Mouse (Mus musculus): Measurements from ENCODE around the gene Zbtb8os.
"Not testable (repeated sequence)": the region's sequence is repeated elsewhere in the genome, so short reads cannot be mapped to it uniquely, and the experiment has no call there.

Gene Zbtb8os

DNA sequence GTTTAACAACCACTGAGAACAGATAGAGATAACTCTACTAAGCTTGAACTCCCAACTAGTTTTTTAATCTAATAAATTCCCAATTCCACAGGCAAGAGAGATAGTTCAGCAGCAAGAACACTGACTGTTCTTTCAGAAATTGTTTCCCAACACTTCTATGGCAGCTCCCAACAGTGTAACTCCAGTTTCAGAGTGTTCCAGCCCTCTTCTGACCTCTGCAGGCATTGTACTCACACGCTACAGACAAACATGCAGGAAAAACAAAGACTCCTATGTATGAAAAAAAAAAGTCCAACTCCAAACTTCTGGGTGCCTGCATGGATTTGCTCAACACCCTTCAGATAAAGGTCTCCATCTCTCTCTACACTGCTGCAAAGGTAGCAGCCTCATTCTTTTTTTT, 2.6 kb upstream of the Zbtb8os start:
- no peak for DNase-seq (ENCODE audit: low spot score in 2 of 2)

GRCm38 (mm10) chr4:129334677-129335215, 749 bp upstream of the Zbtb8os start:
- DNase-seq (ENCODE audit: low spot score in 2 of 2) = no peak

DNA sequence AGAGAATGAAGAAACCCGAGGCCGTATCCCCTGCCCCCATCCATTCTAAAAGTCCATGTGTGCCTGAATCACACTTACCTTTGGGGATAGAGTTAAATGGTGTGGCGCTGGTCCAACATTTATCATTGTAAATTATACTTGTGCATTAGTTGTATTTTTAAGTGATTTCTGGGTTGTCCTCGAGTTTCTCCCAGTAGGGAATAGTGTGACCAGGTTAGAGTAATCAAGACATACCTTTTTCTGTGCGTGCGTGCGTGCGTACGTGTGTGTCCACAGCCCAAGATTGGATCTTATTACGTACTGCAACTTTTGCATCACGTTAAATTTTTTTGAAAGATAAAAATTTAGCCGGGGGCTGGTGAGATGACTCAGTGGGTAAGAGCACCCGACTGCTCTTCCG, 796 bp downstream of the Zbtb8os start:
- DNase-seq (ENCODE audit: low spot score in 2 of 2) = no peak

- no peak for DNase-seq (ENCODE audit: low spot score in 2 of 2)
These were observed 4.2 kb downstream of the Zbtb8os start for GRCm38 (mm10) chr4:129339743-129340142.

GRCm38 (mm10) chr4:129341888-129342287, 6.4 kb downstream of the Zbtb8os start:
- DNase-seq (ENCODE audit: low spot score in 2 of 2) = no peak

- no peak for DNase-seq (ENCODE audit: low spot score in 2 of 2)
These were observed 7.2 kb downstream of the Zbtb8os start for GRCm38 (mm10) chr4:129342705-129343104.

DNA sequence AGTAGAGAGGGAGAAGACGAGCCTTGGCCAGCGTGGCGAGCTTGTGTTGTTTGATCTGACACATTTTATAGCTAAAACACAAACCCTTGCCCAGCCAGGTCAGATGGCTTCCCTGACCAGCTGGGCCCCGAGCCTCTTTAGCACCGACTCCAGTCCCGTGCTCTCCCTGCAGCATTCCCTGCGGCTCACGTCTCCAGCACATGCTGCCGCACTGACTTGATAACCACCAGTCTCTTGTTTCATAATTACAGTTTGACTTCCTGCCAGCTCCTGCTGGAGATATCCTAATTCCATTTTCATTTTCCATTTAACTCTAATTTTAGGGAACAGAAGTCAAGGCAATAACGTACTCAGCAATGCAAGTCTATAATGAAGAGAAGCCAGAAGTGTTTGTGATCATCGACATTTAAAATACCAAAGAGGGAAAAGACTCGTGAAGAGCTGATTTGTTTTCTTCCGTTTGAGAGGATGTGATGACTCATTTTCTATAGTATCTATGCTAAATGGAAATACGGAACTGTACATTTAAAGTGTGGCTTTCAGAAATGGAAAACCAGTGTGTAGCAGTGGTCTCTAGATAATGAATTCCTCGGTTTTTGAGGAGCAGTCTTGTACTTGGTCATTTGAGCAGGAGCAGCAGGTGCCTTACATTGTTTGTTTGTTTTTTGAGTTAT, 11.1 kb downstream of the Zbtb8os start:
- no peak for DNase-seq (ENCODE audit: low spot score in 2 of 2)

DNA sequence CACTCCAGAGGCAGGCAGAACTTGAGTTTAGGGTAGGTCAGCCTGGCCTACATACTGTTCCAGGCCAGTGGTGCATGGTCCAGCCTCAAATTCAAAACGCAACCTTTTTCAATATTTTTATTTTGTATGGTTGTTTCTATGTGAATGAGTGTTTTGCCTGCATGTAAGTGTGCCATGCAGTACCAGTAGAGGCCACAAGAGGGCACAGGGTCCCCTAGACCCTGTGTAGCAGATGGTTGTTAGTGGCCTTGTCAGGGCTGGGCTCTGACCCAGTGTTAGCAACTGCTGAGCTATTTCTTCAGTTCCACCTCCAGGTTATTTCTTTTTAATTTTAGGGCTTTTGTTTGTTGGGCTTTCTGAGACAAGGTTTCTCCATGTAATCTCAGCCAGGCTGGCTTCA, 15.1 kb downstream of the Zbtb8os start:
- peak; percentile 77 to 92 for DNase-seq (ENCODE audit: low spot score in 2 of 2)

DNA sequence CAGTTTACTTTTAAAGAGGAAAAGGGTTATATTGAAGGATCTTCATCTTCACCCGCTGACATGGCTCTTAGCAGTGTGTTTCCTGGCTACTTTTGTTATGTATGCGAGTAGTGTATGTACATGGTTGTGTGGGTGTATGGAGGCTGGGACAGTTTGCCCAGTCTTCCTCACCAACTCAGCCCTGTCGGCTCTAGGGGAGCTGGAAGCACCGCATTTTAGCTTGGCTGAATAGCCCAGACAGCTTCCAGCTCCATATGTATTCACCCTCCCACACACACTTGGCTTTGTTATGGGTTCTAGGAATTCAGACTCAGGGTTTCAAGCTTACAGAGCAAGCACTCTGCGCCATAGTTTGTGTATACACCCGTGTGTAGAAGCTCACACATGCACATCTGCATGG, 15.6 kb downstream of the Zbtb8os start:
- no peak for DNase-seq (ENCODE audit: low spot score in 2 of 2)

DNA sequence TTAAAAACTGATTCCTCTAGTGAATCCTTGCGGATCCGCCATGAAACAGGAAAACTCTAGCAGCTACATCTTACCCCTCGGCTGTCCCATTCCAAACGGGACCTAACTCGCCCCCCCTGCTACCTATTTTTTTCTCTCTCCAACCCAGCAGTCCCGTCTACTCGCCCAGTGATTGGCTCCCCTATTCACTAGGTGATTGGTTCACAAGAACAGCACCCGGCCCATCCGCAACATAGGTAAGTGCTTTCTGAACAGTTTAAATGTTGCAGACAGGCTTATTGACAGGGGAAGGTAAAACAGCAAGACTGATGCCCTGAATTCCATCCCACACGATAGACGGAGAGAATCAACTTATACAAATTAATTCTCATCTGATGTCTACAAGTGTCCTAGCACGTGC, 17.7 kb downstream of the Zbtb8os start:
- DNase-seq (ENCODE audit: low spot score in 2 of 2) = no peak

DNA sequence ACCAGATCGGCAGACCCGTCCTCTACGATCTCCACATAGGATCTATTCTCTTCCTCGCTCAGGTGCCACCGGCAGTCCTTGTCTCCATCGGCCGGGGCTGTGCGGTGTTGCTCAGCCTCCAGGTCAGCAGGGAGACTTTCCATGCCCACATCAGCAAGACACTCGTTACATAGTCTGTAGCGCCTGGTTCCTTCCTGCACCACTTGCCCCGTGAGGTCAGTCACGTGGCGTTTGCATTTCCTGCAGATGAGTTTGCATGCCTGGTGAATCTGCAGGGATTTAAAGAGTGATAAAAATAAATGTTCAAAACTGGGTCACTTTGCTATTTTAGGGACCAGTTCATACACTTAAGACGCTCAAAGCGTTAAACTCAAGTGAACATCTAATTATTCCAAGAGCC, 18.7 kb downstream of the Zbtb8os start:
- DNase-seq (ENCODE audit: low spot score in 2 of 2) = no peak

- DNase-seq (ENCODE audit: low spot score in 2 of 2) = no peak
These were observed 22.2 kb downstream of the Zbtb8os start for GRCm38 (mm10) chr4:129357613-129358163.

DNA sequence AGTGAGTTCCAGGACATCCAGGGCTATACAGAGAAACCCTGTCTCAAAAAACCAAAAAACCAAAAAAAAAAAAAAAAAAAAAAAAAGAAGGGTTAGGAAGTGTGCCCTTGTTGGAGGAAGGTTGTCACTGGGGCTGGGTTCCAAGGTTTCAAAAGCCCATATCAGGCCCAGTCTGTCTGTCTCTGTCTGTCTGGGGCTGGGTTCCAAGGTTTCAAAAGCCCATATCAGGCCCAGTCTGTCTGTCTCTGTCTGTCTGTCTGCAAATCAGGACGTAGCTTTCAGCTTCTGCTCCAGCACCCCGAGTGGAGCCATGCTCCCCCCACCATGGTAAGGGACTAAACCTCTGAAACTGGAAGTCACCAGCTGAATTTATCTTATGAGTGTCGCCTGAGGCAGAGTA, 26.7 kb downstream of the Zbtb8os start:
- not testable (repeated sequence) for DNase-seq (ENCODE audit: low spot score in 2 of 2)

- no peak for DNase-seq (ENCODE audit: low spot score in 2 of 2)
These were observed 27.3 kb downstream of the Zbtb8os start for GRCm38 (mm10) chr4:129362771-129363170.

- no peak for DNase-seq (ENCODE audit: low spot score in 2 of 2)
These were observed 28.0 kb downstream of the Zbtb8os start for GRCm38 (mm10) chr4:129363463-129363862.

DNA sequence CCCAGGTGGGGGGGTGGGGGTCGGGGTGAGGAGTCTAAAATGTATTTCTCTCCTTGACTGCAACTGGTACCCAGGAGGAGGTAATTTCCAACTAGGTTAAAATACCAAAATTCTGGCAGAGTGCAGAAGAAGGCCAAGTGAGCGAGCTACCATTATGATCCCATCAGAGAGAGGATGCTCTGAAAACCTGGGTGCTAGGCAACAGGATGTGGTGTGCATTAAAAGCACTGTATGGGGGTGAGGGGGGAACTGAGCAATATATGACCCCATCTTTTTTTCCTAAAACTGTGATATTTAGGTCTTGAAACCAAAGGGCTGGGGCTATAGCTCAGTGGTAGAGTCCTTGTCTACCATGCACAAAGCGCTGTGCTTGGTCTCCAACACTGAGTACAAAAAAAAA, 28.9 kb downstream of the Zbtb8os start:
- DNase-seq (ENCODE audit: low spot score in 2 of 2) = no peak

- DNase-seq (ENCODE audit: low spot score in 2 of 2) = no peak
These were observed 29.7 kb downstream of the Zbtb8os start for GRCm38 (mm10) chr4:129365224-129365623.

GRCm38 (mm10) chr4:129371391-129371790, 35.9 kb downstream of the Zbtb8os start:
- no peak for DNase-seq (ENCODE audit: low spot score in 2 of 2)

DNA sequence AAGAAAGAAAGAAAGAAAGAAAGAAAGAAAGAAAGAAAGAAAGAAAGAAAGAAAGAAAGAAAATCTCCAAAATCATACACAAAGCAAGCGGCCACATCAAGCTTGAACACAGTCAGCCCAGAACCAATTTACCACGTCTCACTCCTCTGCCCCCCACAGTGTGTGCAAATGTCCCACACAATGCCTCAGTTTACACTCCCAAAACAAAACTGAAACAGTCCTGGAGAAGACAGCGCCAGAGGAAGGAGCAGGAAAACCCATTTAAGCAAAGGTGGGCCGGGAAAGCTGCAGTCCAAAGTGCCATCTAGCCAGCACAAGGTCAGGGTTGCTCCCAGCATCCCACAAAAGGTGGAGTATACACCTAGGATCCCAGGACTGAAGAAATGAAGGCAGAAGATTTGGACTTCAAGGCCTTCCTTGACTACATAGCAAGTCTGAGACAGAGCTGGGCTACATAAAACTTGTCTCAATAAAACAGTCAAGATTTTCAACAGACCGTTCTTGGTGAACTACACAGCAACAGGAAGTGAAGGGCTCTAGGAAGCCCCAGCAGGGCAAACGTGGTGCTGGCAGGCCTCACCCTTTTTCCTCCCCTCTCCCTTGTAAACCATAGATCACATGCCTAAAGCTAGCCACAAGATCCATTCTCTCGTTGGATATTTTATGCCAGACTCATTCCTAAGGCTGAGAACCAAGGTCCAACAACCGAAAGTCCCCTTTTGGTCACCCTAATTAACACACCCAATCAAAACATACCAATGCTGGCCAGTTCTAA, 37.9 kb downstream of the Zbtb8os start:
- DNase-seq (ENCODE audit: low spot score in 2 of 2) = no peak

DNA sequence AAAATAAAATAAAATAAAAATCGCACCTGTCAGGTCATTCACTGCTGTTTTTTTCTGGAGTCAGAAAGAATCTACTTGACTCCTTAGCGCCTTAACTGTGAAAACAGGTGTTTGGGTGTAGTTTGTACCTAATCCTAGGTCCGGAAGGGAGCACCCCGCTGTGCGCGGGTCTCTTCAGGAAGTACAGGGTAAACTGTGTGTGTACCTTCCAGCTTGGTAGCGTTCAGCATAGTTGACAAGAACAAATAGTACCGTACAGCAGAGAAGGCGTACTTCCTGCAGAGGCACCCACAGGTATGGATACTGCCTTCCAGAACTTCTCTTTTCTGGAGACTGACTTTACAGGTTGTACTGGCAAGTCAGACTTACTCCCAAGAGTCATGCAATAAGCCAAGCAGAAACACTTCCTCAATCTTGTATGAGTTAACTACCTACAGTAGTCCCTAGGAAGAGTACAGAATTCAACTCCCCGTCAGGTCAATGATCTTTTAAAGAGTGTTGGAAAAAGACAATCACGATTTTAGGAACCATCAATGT, 38.8 kb downstream of the Zbtb8os start:
- no peak for DNase-seq (ENCODE audit: low spot score in 2 of 2)

- DNase-seq (ENCODE audit: low spot score in 2 of 2) = no peak
These were observed 39.5 kb downstream of the Zbtb8os start for GRCm38 (mm10) chr4:129375000-129375399.

DNA sequence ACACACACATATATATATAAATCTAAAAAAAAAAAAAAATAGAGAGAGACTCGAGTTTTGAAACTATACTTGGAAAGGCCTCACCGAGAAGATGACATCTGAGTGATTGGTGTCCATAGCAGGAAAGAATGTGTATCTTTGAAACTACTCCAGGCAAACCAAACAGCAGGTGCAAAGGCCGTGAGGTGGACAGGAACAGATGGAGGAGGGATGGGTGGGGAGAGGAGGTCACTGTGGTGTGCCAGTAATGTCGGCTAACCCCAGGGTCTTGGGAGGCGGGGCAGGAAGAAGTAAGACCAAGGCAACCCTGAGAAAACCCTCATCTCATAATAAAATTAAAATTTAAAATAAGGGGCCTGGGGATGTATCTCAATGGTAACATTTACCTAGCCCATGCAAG, 40.3 kb downstream of the Zbtb8os start:
- DNase-seq (ENCODE audit: low spot score in 2 of 2) = no peak
